Mouse (Mus musculus): Measurements from ENCODE around the gene Resf1. TPM values are rescaled to one million over a fixed set of nuclear protein-coding genes. Genes with fewer than 3 reads are reported as not detected.
"Not testable (repeated sequence)": the region's sequence is repeated elsewhere in the genome, so short reads cannot be mapped to it uniquely, and the experiment has no call there.

Gene Resf1
- 42.0 and 44.5 TPM in 2 replicates for polyA plus RNA-seq (2014; fragmentation: Nextera tagmentation; extraction: Ambion mirVana)

DNA sequence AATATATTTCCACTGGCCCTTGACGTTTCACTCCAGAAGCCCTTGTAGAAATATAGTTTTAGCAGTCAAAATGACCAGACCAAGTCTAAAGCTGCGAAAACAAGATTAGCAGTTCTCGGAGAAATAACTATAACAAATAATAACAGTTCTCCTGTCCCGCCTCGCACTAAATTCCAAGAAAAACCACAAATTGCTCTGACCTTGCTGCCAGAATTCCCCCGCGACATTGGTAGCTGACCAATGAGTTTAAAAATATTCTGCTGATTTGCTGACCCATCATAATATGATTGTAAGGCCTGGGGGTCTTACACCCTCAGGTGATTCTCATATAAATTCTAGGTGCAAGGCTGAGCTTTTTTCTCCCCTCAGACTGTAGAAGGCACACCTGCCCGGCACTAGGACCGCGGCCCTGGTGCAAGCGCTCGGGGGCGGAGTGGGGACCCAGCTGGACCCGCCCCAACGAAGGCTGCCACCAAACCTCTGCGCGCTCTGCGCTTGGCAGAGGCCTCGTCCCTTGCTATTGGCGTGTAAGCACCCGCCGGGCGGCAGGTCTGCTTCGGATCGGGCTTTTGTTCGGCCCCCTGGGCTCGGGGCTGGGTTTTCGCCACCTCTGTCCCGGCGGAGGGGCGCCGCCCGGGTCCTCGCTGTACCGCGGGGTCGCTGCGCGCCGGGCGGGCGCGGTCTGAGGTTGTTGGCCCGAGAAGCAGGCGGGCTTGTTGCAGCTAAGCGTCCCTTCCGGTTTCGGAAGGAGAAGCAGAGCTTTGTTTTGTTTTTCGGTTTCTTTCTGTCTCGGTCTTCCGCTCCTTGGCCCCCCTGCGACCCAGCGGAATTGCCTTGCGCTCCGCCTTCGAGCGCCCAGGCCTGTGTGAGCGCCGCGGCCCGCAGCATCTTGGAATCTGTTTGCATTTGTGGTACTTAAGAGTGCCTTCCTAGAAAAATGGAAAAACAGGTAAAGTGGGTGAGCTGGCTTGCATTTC is at the start of gene Resf1:
Gene Resf1 (plus strand): TSS at position 459 of the 977 bp plus-strand sequence.
- Histone ChIP-seq H3K27ac (ENCODE audit: low read depth, low read length) (peak within 1 kb of the TSS; percentile 96), H3K9ac (ENCODE audit: low read length) (peak within 1 kb of the TSS; percentile 93), H3K36me3 (ENCODE audit: control insufficient read depth, insufficient read depth, low read length) (no peaks in the 10 kb centered on the region), H3K4me3 (ENCODE audit: low read depth, low read length) (peak within 1 kb of the TSS; percentile 70), H3K9me3 (ENCODE audit: control insufficient read depth, low read length) (no peaks in the 10 kb centered on the region; the same call in 1 of the 2 replicates), H3K4me1 (ENCODE audit: control insufficient read depth, insufficient read depth, low read length) (peaks cover 10% of the 10 kb centered on the region; the same call in 1 of the 2 replicates), H3K27me3 (ENCODE audit: control insufficient read depth, insufficient read depth, low read length) (no peaks in the 10 kb centered on the region), H3K4me2 (peak within 1 kb of the TSS; percentile 48)
- DNase-seq (ENCODE audit: low spot score, missing footprints) (peak; percentile 99), ATAC-seq (ENCODE audit: low FRiP score) (peak; percentile 100)
- 6% methylated on average over 61 of the region's 61 CpGs for WGBS

DNA sequence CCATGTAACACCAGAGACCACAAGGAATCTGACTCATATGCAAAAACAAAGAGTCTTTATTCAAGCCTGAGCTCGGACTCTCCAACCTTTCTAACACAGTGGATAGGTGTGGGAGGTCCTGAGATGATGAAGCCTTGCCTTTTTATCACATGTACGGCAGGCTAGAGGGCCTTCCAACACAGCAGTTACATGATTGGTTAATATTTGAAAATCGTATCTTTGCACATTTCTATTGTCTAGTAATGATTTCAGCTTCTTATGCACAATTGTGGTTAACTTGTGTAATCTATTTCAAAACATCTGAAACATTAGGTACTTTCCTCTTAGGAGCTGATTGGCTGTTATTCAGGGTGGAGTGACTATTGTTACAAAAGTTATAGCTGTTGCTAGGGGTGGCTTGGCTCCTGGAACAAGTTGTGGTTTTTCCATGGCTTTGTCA is 48.4 kb upstream of the Resf1 start:
- no peak overlapping the region for H3K27ac ChIP-seq (ENCODE audit: low read depth, low read length)
- no peaks in the 10 kb centered on the region for H3K36me3 ChIP-seq (ENCODE audit: control insufficient read depth, insufficient read depth, low read length)
- H3K4me1 ChIP-seq (ENCODE audit: control insufficient read depth, insufficient read depth, low read length): no peaks in the 10 kb centered on the region
- WGBS: 77% methylated on average over 3 of the region's 3 CpGs
- H3K4me2 ChIP-seq: no peak overlapping the region
- H3K9me3 ChIP-seq (ENCODE audit: control insufficient read depth, low read length): no peaks in the 10 kb centered on the region; the same call in 1 of the 2 replicates
- no peak for ATAC-seq (ENCODE audit: low FRiP score)
- no peak for DNase-seq (ENCODE audit: low spot score, missing footprints)
- no peak overlapping the region for H3K9ac ChIP-seq (ENCODE audit: low read length)
- no peak overlapping the region for H3K4me3 ChIP-seq (ENCODE audit: low read depth, low read length)
- H3K27me3 ChIP-seq (ENCODE audit: control insufficient read depth, insufficient read depth, low read length): no peaks in the 10 kb centered on the region

DNA sequence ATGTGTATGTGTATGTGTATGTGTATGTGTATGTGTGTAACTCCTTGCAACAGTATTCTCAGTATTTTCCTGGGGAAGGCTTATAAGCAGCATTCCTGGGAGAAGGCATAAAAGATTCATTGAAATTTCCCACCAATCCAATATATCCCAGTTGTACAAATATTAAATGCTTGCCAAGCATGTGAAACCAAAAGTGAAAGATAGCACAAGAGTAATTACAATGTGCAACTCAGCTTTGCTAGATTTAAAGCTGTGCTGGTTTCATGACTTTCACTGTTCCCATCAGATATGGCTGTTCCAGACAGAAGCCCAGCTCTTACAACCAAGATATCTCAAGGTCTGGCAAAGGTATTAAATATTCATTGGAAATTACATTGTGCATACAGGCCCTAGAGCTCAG is 41.3 kb upstream of the Resf1 start:
- Histone ChIP-seq H3K27me3 (ENCODE audit: control insufficient read depth, insufficient read depth, low read length) (no peaks in the 10 kb centered on the region), H3K4me1 (ENCODE audit: control insufficient read depth, insufficient read depth, low read length) (no peaks in the 10 kb centered on the region), H3K36me3 (ENCODE audit: control insufficient read depth, insufficient read depth, low read length) (no peaks in the 10 kb centered on the region), H3K4me2 (no peak overlapping the region), H3K4me3 (ENCODE audit: low read depth, low read length) (no peak overlapping the region), H3K27ac (ENCODE audit: low read depth, low read length) (no peak overlapping the region), H3K9me3 (ENCODE audit: control insufficient read depth, low read length) (no peaks in the 10 kb centered on the region), H3K9ac (ENCODE audit: low read length) (no peak overlapping the region)
- ATAC-seq (ENCODE audit: low FRiP score) (no peak), DNase-seq (ENCODE audit: low spot score, missing footprints) (no peak)

DNA sequence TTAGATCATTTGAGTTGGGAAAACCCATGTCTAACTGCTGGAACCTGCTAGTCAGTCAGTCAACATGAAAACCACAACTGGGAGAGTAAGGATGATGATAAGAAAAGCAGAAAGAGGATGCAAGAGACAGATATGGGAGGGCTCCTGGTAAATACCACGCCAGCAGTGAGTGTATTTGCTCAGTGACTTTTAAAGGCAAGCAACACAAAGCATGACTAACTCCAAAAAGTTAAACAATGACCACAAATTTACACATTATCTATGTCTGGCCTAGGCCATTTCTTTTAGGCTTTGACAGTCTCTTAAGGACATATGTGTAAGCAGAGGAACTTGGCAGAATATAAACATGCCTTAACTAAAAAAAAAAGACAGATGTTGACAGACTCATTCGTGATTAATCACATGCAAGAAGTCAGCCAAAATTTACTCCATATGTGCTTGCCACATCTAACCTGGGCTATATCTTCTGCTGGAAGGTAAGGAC is 30.9 kb upstream of the Resf1 start:
- H3K36me3 ChIP-seq (ENCODE audit: control insufficient read depth, insufficient read depth, low read length): no peaks in the 10 kb centered on the region
- no peak overlapping the region for H3K4me2 ChIP-seq
- ATAC-seq (ENCODE audit: low FRiP score): no peak

DNA sequence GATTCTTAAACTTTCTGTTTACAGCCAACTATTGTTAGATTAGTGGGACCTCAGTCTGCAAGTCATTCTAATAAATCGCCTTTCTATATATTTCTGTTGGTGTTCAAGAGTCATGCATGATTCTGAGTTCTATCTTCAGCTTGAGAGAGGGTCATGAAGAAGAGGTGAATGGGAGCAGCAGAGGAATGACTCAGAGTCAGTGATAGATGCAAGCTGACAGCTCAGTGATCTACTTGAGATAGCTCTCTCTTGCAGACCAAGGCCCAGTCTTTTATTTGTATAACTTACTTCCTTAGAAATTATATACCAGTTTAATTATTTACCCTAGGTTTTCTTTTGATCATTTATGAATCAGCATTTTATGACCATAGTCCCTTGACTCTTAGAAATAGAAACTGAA is 30.3 kb upstream of the Resf1 start:
- Histone ChIP-seq H3K9ac (ENCODE audit: low read length) (no peak overlapping the region), H3K4me1 (ENCODE audit: control insufficient read depth, insufficient read depth, low read length) (no peaks in the 10 kb centered on the region), H3K4me2 (no peak overlapping the region), H3K4me3 (ENCODE audit: low read depth, low read length) (no peak overlapping the region), H3K27me3 (ENCODE audit: control insufficient read depth, insufficient read depth, low read length) (no peaks in the 10 kb centered on the region), H3K36me3 (ENCODE audit: control insufficient read depth, insufficient read depth, low read length) (no peaks in the 10 kb centered on the region), H3K27ac (ENCODE audit: low read depth, low read length) (no peak overlapping the region), H3K9me3 (ENCODE audit: control insufficient read depth, low read length) (peaks cover 2% of the 10 kb centered on the region; the same call in 1 of the 2 replicates)
- 92% methylated on average over 1 of the region's 1 CpGs for WGBS
- DNase-seq (ENCODE audit: low spot score, missing footprints) (no peak), ATAC-seq (ENCODE audit: low FRiP score) (no peak)

More for the DNA sequence above, 30.9 kb upstream of the Resf1 start:
- 76% methylated on average over 2 of the region's 2 CpGs for WGBS
- no peak overlapping the region for H3K9ac ChIP-seq (ENCODE audit: low read length)
- no peak for DNase-seq (ENCODE audit: low spot score, missing footprints)
- no peak overlapping the region for H3K4me3 ChIP-seq (ENCODE audit: low read depth, low read length)
- no peaks in the 10 kb centered on the region for H3K4me1 ChIP-seq (ENCODE audit: control insufficient read depth, insufficient read depth, low read length)
- no peak overlapping the region for H3K27ac ChIP-seq (ENCODE audit: low read depth, low read length)
- peaks cover 2% of the 10 kb centered on the region; the same call in 1 of the 2 replicates for H3K9me3 ChIP-seq (ENCODE audit: control insufficient read depth, low read length)
- no peaks in the 10 kb centered on the region for H3K27me3 ChIP-seq (ENCODE audit: control insufficient read depth, insufficient read depth, low read length)

DNA sequence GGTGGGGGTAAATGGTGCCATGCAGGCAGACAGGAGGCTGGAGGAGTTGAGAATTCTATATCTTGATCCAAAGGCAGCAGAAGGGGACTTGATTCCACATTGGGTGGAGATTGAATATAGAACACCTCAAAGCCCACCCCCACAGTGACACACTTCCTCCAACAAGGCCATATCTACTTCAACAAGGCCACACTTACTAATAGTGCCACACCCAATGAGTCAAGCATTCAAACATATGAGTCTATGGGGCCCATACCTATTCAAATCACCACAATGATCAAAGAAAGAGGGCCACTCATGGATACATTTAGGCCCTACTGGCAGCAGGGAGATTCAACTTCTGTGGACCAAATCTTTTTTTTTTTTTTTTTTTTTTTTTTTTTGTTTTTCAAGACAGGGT is 28.7 kb upstream of the Resf1 start:
- Histone ChIP-seq H3K27ac (ENCODE audit: low read depth, low read length) (no peak overlapping the region), H3K4me3 (ENCODE audit: low read depth, low read length) (no peak overlapping the region), H3K4me1 (ENCODE audit: control insufficient read depth, insufficient read depth, low read length) (no peaks in the 10 kb centered on the region), H3K9me3 (ENCODE audit: control insufficient read depth, low read length) (peaks cover 2% of the 10 kb centered on the region; the same call in 1 of the 2 replicates), H3K27me3 (ENCODE audit: control insufficient read depth, insufficient read depth, low read length) (no peaks in the 10 kb centered on the region), H3K9ac (ENCODE audit: low read length) (no peak overlapping the region), H3K36me3 (ENCODE audit: control insufficient read depth, insufficient read depth, low read length) (no peaks in the 10 kb centered on the region), H3K4me2 (no peak overlapping the region)
- ATAC-seq (ENCODE audit: low FRiP score) (no peak), DNase-seq (ENCODE audit: low spot score, missing footprints) (no peak)

DNA sequence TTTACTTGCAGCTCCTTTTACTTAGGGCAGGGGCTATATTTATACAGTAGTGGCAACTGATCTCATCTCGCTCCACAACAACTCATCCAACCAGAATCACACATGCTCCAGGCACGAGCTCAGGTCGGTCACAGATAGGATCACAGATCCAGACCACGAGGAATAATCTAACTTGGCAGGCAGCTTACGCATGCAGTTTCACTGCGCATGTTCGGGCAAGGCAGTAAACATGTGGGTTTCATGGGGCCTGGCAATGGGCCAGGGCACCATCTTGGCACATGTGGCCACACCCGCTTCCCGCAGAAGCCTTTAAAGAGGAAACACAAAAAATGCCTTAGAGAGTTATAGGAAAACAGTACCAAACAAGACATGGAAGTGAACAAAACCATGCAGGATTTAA is 21.0 kb upstream of the Resf1 start:
- DNase-seq (ENCODE audit: low spot score, missing footprints); ATAC-seq (ENCODE audit: low FRiP score); H3K9me3 ChIP-seq (ENCODE audit: control insufficient read depth, low read length); H3K9ac ChIP-seq (ENCODE audit: low read length); H3K36me3 ChIP-seq (ENCODE audit: control insufficient read depth, insufficient read depth, low read length); H3K27ac ChIP-seq (ENCODE audit: low read depth, low read length); H3K4me3 ChIP-seq (ENCODE audit: low read depth, low read length); H3K4me1 ChIP-seq (ENCODE audit: control insufficient read depth, insufficient read depth, low read length); H3K27me3 ChIP-seq (ENCODE audit: control insufficient read depth, insufficient read depth, low read length); H3K4me2 ChIP-seq: not testable (repeated sequence)
- WGBS: 94% methylated on average over 9 of the region's 9 CpGs

DNA sequence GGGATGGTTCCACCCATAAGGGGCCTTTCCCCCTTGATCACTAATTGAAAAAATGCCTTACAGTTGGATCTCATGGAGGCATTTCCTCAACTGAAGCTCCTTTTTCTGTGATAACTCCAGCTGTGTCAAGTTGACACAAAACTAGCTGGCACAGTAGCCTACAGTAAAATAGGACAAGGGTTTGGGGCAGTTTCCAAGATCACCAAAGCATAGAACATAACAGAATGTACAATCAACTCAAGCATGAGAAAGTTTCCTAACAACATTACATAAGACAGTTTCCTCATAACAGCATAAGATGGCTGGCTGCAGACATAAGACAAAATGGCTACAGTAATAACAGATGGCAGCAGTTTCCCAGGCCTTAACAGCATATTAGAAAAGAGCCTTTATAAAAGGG is 6.0 kb upstream of the Resf1 start:
- H3K27ac ChIP-seq (ENCODE audit: low read depth, low read length); H3K9me3 ChIP-seq (ENCODE audit: control insufficient read depth, low read length); H3K4me3 ChIP-seq (ENCODE audit: low read depth, low read length); H3K27me3 ChIP-seq (ENCODE audit: control insufficient read depth, insufficient read depth, low read length); H3K4me1 ChIP-seq (ENCODE audit: control insufficient read depth, insufficient read depth, low read length); ATAC-seq (ENCODE audit: low FRiP score); H3K4me2 ChIP-seq; H3K36me3 ChIP-seq (ENCODE audit: control insufficient read depth, insufficient read depth, low read length); H3K9ac ChIP-seq (ENCODE audit: low read length): not testable (repeated sequence)
- peak; percentile 10 for DNase-seq (ENCODE audit: low spot score, missing footprints)

DNA sequence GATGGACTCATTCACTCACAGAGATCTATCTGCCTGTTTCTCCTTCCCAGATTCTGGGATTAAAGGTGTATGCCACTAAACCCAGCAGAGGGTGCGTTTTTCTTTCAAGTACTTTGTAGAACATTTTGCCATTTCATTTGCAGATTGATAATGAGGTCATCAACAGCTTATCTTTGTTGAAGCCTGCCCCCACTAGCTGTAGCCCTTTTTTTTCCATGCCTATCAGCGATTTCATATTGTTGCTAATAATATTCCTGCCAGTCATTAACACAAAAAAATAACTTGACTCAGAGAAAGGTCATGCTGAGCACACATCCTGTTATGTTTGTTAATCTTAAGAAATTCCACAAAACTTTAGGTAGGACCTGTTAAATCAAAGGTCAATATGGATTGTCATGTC is 2.1 kb upstream of the Resf1 start:
- H3K27me3 ChIP-seq (ENCODE audit: control insufficient read depth, insufficient read depth, low read length): no peaks in the 10 kb centered on the region
- 85% methylated on average over 2 of the region's 2 CpGs for WGBS
- no peak overlapping the region for H3K9ac ChIP-seq (ENCODE audit: low read length)
- no peaks in the 10 kb centered on the region; the same call in 1 of the 2 replicates for H3K9me3 ChIP-seq (ENCODE audit: control insufficient read depth, low read length)
- no peak overlapping the region for H3K4me3 ChIP-seq (ENCODE audit: low read depth, low read length)
- no peak overlapping the region for H3K27ac ChIP-seq (ENCODE audit: low read depth, low read length)
- H3K4me2 ChIP-seq: no peak overlapping the region
- no peaks in the 10 kb centered on the region for H3K36me3 ChIP-seq (ENCODE audit: control insufficient read depth, insufficient read depth, low read length)
- peak; percentile 44 for DNase-seq (ENCODE audit: low spot score, missing footprints)
- ATAC-seq (ENCODE audit: low FRiP score): no peak
- H3K4me1 ChIP-seq (ENCODE audit: control insufficient read depth, insufficient read depth, low read length): peaks cover 10% of the 10 kb centered on the region; the same call in 1 of the 2 replicates
